Mouse (Mus musculus) kidney, adult 9 months (tissue): ENCODE results near the gene S100a1.

Experiments
- DNase-seq: peaks from one replicate; pipeline ENCODE4 v3.0.0; 2022

The S100a1 gene

GRCm38 (mm10) chr3:90508950-90509746 is 5.0 kb downstream of the S100a1 start, which contains the start of gene Chtop:
Chtop (minus strand) TSS chr3:90509498.
- DNase-seq: peak; percentile 100

GRCm38 (mm10) chr3:90508287-90508949 is 5.8 kb downstream of the S100a1 start:
- no peak for DNase-seq

GRCm38 (mm10) chr3:90506362-90506761 is 7.8 kb downstream of the S100a1 start:
- peak; percentile 50 for DNase-seq

- no peak for DNase-seq
These were observed 9.0 kb downstream of the S100a1 start for GRCm38 (mm10) chr3:90505216-90505615.

- DNase-seq: no peak
These were observed 10.7 kb downstream of the S100a1 start for GRCm38 (mm10) chr3:90503444-90503843.

- DNase-seq: no peak
These were observed 16.6 kb downstream of the S100a1 start for GRCm38 (mm10) chr3:90497597-90497996.

- DNase-seq: no peak
These were observed 18.2 kb downstream of the S100a1 start for GRCm38 (mm10) chr3:90495850-90496525.

- no peak for DNase-seq
These were observed 20.2 kb downstream of the S100a1 start for GRCm38 (mm10) chr3:90493831-90494540.

GRCm38 (mm10) chr3:90491350-90491749 is 22.8 kb downstream of the S100a1 start:
- DNase-seq: peak; percentile 57

- peak; percentile 98 for DNase-seq
These were observed 23.4 kb downstream of the S100a1 start, which contains the start of gene Snapin for GRCm38 (mm10) chr3:90490696-90491256. Snapin (minus strand) TSS chr3:90491033.

GRCm38 (mm10) chr3:90488576-90488975 is 25.6 kb downstream of the S100a1 start:
- DNase-seq: no peak

- DNase-seq: no peak
These were observed 27.2 kb downstream of the S100a1 start for GRCm38 (mm10) chr3:90486998-90487397.

GRCm38 (mm10) chr3:90475831-90476611 is 38.2 kb downstream of the S100a1 start, which contains the start of gene Ilf2:
Ilf2 (plus strand) TSS chr3:90476126.
- DNase-seq: peak; percentile 99

- no peak for DNase-seq
These were observed 38.9 kb downstream of the S100a1 start for GRCm38 (mm10) chr3:90475151-90475830.

- peak; percentile 75 for DNase-seq
These were observed 42.0 kb downstream of the S100a1 start for GRCm38 (mm10) chr3:90472213-90472612.

GRCm38 (mm10) chr3:90467618-90468300 is 46.4 kb downstream of the S100a1 start:
- no peak for DNase-seq

- peak; percentile 80 for DNase-seq
These were observed 47.9 kb downstream of the S100a1 start for GRCm38 (mm10) chr3:90466311-90466766.

- peak; percentile 45 for DNase-seq
These were observed 48.4 kb downstream of the S100a1 start, which contains the start of gene Npr1 for GRCm38 (mm10) chr3:90465686-90466310. Npr1 (minus strand) TSS chr3:90465866.

GRCm38 (mm10) chr3:90465081-90465685 is 49.0 kb downstream of the S100a1 start:
- no peak for DNase-seq
